9 mouse cellular contexts compared by ENCODE assay signal in genomic region chr2:147085072-147085870, GRCm38 (mm10). TPM values are rescaled to one million over a fixed set of nuclear protein-coding genes. Genes with fewer than 3 reads are reported as not detected.
DNase-seq lines count a peak whose midpoint lies in the region; ATAC-seq and TF ChIP-seq lines count a peak whose summit lies in the region.
"Had no signal": no experiment of that assay in that cellular context is flagged by ENCODE, and none has a peak within 500 bp of the region (broad histone marks: within the 10 kb centered on the region; RNA-seq: fewer than 3 reads in every experiment).

Gene Nkx2-4 (minus strand): TSS chr2:147085445.

- peaks cover 3% of the 10 kb centered on the region; the same call in 1 of the 2 replicates for H3K4me1 ChIP-seq in limb, embryonic 11.5 days (ENCODE audit: control insufficient read depth, insufficient read depth, low read length)
- peaks cover 16% of the 10 kb centered on the region for H3K4me1 ChIP-seq in neural tube, embryonic 12.5 days

- H3K9ac ChIP-seq in limb, embryonic 11.5 days (ENCODE audit: low read length) = no peak within 1 kb of the TSS; the same call in 1 of the 2 replicates
- peak within 1 kb of the TSS; percentile 40; the same call in 1 of the 2 replicates for H3K9ac ChIP-seq in neural tube, embryonic 12.5 days

- peak; percentile 50 for ATAC-seq in granulocyte monocyte progenitor cell, adult 5-6 weeks (replicated peaks; ENCODE audit: poor library complexity, severe bottlenecking)
- peak; percentile 55; the same call in 1 of the 2 replicates for ATAC-seq in limb, embryonic 11.5 days (ENCODE audit: insufficient number of reproducible peaks, low FRiP score, low TSS enrichment, low read depth)
- no peak for ATAC-seq in neural tube, embryonic 12.5 days (ENCODE audit: low FRiP score, low read depth)

- H3K27me3 ChIP-seq in limb, embryonic 11.5 days (ENCODE audit: control insufficient read depth, insufficient read depth, low read length) = peaks cover 47% of the 10 kb centered on the region
- H3K27me3 ChIP-seq in neural tube, embryonic 12.5 days (replicated peaks) = peaks cover 78% of the 10 kb centered on the region

- peak within 1 kb of the TSS; percentile 62 for H3K4me3 ChIP-seq in gastrocnemius, adult 2 months
- H3K4me3 ChIP-seq in limb, embryonic 11.5 days (ENCODE audit: low read depth, low read length) = peak within 1 kb of the TSS; percentile 17; the same call in 1 of the 2 replicates
- H3K4me3 ChIP-seq in neural tube, embryonic 12.5 days = peak within 1 kb of the TSS; percentile 31

- H3K36me3 ChIP-seq in limb, embryonic 11.5 days (ENCODE audit: control insufficient read depth, insufficient read depth, low read length) = no peaks in the 10 kb centered on the region
- H3K36me3 ChIP-seq in neural tube, embryonic 12.5 days = no peaks in the 10 kb centered on the region

- WGBS in limb, embryonic 11.5 days = under 1% methylated on average over 64 of the region's 82 CpGs
- under 1% methylated on average over 68 of the region's 82 CpGs for WGBS in neural tube, embryonic 12.5 days

- intact Hi-C loops in gastrocnemius, adult 2 months (cut with DNase I) = loop anchor here (10.0 kb wide), 1 partner anchor 230 kb away; the partner anchor contains the start of gene Kiz
- intact Hi-C loops in left cerebral cortex, postnatal 14 days (cut with DNase I) = loop anchor here (5.0 kb wide), 4 partner anchors 107 to 952 kb away; partner anchors contain the start of gene Nkx2-2

- no peak for TF ChIP-seq CTCF in gastrocnemius, adult 2 months (IDR thresholded peaks at IDR 0.05)

- H3K9me3 ChIP-seq in limb, embryonic 11.5 days (ENCODE audit: control insufficient read depth, low read length) = no peaks in the 10 kb centered on the region
- H3K9me3 ChIP-seq in neural tube, embryonic 12.5 days = no peaks in the 10 kb centered on the region

- peak; percentile 17 for DNase-seq in gastrocnemius, adult 2 months
- no peak for DNase-seq in gastrocnemius, postnatal 4 days (ENCODE audit: low spot score in 2 of 2)
- DNase-seq in R1 (ENCODE audit: low read depth, low spot score) = peak; percentile 41
- DNase-seq in limb, embryonic 11.5 days (ENCODE audit: low spot score) = peak; percentile 60
- DNase-seq in gastrocnemius, postnatal 10 days = no peak
- no peak for DNase-seq in left cerebral cortex, postnatal 14 days (ENCODE audit: low spot score in 2 of 2)

- H3K4me2 ChIP-seq in limb, embryonic 11.5 days (ENCODE audit: low read depth, severe bottlenecking) = peak within 1 kb of the TSS; percentile 40
- H3K4me2 ChIP-seq in neural tube, embryonic 12.5 days (replicated peaks) = peak within 1 kb of the TSS; percentile 50

- H3K27ac ChIP-seq in gastrocnemius, adult 2 months = no peak within 1 kb of the TSS
- no peak within 1 kb of the TSS for H3K27ac ChIP-seq in limb, embryonic 11.5 days (replicated peaks; ENCODE audit: low read depth, low read length)
- no peak within 1 kb of the TSS for H3K27ac ChIP-seq in neural tube, embryonic 12.5 days

RNA-seq across cellular contexts. Expression of gene Nkx2-4, which starts in this region (rescaled TPM):
- total RNA-seq in gastrocnemius, adult 2 months (2021) = not detected
- total RNA-seq in gastrocnemius, postnatal 4 days (2021) = not detected
- total RNA-seq in granulocyte monocyte progenitor cell, adult 5-6 weeks (2014; fragmentation: Nextera tagmentation) = not detected in 2 replicates
- not detected in 2 replicates for total RNA-seq in granulocyte monocyte progenitor cell, adult 5-6 weeks (2017)
- polyA plus RNA-seq in limb, embryonic 11.5 days (2014; fragmentation: Nextera tagmentation; extraction: Ambion mirVana) = not detected in 2 replicates
- not detected in 2 replicates for polyA plus RNA-seq in neural tube, embryonic 12.5 days (2016; fragmentation: Nextera tagmentation; extraction: Ambion mirVana)
- total RNA-seq in gastrocnemius, postnatal 10 days (2021) = not detected
- not detected for total RNA-seq in left cerebral cortex, postnatal 14 days (2021)
- polyA plus RNA-seq: C2C12 had no signal

Comparison
In these comparisons a context has a peak if more than half of its experiments do, and no peak if none do; other contexts are left out.
1. Peak in DNase-seq and H3K4me3 ChIP-seq in gastrocnemius, adult 2 months; RNA of the gene not detected or under 1 TPM.
2. Peak in ATAC-seq in granulocyte monocyte progenitor cell, adult 5-6 weeks; RNA of the gene not detected or under 1 TPM.
3. Peak in DNase-seq, ATAC-seq, H3K4me3 ChIP-seq and H3K4me2 ChIP-seq in limb, embryonic 11.5 days; RNA of the gene not detected or under 1 TPM.